Mouse (Mus musculus) midbrain, postnatal 0 days (tissue): Measurements from ENCODE around the gene Zeb2. TPM values are rescaled to one million over a fixed set of nuclear protein-coding genes. Genes with fewer than 3 reads are reported as not detected.

Experiments used
- ATAC-seq: fragments of 200-750 bp; cut with Nextera tagmentation; 2 replicates; pipeline ENCODE4 v1.8.0; 2017; ENCODE audit warnings: moderate number of reproducible peaks, mild to moderate bottlenecking, moderate TSS enrichment, moderate library complexity; ENCODE audit not compliant: low FRiP score
- DNase-seq: peaks from one replicate; pipeline ENCODE4 v3.0.0-alpha.2; 2015; ENCODE audit warnings: low spot score
- H3K27ac ChIP-seq: fragments of 300-500 bp; sonication (generic); 2 replicates; pipeline ENCODE4 v1.5.1; 2014; ENCODE audit warnings: low read depth, mild to moderate bottlenecking, low read length, mixed read lengths
- H3K27me3 ChIP-seq: fragments of 300-500 bp; sonication (generic); 2 replicates; pipeline ENCODE4 v1.6.1; 2014; ENCODE audit warnings: low read length, control low read depth, mixed read lengths; ENCODE audit not compliant: insufficient read depth
- H3K36me3 ChIP-seq: fragments of 300-500 bp; sonication (generic); 2 replicates; pipeline ENCODE4 v1.6.1; 2014; ENCODE audit warnings: low read length, control low read depth, mixed read lengths; ENCODE audit not compliant: insufficient read depth
- H3K4me1 ChIP-seq: fragments of 300-500 bp; sonication (generic); 2 replicates; pipeline ENCODE4 v1.6.1; 2014; ENCODE audit warnings: mild to moderate bottlenecking, control low read depth, antibody characterized with exemption, low read length, mixed read lengths; ENCODE audit not compliant: insufficient read depth
- H3K4me2 ChIP-seq: fragments of 300-500 bp; sonication (generic); 2 replicates; pipeline ENCODE4 v1.6.1; 2014; ENCODE audit warnings: low read depth, mild to moderate bottlenecking, low read length, mixed read lengths; ENCODE audit not compliant: poor library complexity, severe bottlenecking
- H3K4me3 ChIP-seq: fragments of 300-500 bp; sonication (generic); 2 replicates; pipeline ENCODE4 v1.5.1; 2014; ENCODE audit warnings: low read depth, mild to moderate bottlenecking, low read length, moderate library complexity
- H3K9ac ChIP-seq: fragments of 300-500 bp; sonication (generic); replicated peaks from 2 replicates; pipeline ENCODE4 v1.6.1; 2014; ENCODE audit warnings: mild to moderate bottlenecking, low read length, moderate library complexity, mixed read lengths; ENCODE audit not compliant: poor library complexity, severe bottlenecking
- H3K9me3 ChIP-seq: fragments of 300-500 bp; sonication (generic); 2 replicates; pipeline ENCODE4 v1.6.1; 2016; ENCODE audit warnings: low read length, control low read depth
- CTCF ChIP-seq: IDR thresholded peaks from 2 replicates; pipeline ENCODE4 v1.5.1; 2016; ENCODE audit warnings: antibody characterized with exemption, mild to moderate bottlenecking
- WGBS: fragments of 180-500 bp; shearing (Covaris S2); extraction: QIAGEN DNeasy Blood & Tissue Kit; methylation state at CpG from one replicate; pipeline ENCODE4 v1.1.7; 2014; 5-methylcytosine and 5-hydroxymethylcytosine counted together
- polyA plus RNA-seq: library from polyadenylated mRNA; unstranded; fragments of >200 nt; fragmentation: Nextera tagmentation; extraction: Ambion mirVana; gene quantifications from 2 replicates; pipeline ENCODE4 v1.2.1, GENCODE M21; 2015
- total RNA-seq: library from RNA; depleted of rRNA; stranded (reverse); fragments of >200 nt; gene quantifications from 2 replicates; pipeline ENCODE4 v1.2.3, GENCODE M21; 2014

The Zeb2 gene
- total and polyA plus RNA-seq, 2 experiments from 2014 or later = 15.3 to 39.6 TPM

- no peaks in the 10 kb centered on the region for H3K9me3 ChIP-seq
- 85% methylated on average over 2 of the region's 2 CpGs for WGBS
- H3K27me3 ChIP-seq = no peaks in the 10 kb centered on the region
- H3K9ac ChIP-seq = no peak overlapping the region
- H3K4me1 ChIP-seq = no peaks in the 10 kb centered on the region
- no peak for TF ChIP-seq CTCF
- no peak for ATAC-seq
- no peak for DNase-seq
- H3K36me3 ChIP-seq = no peaks in the 10 kb centered on the region
- H3K27ac ChIP-seq = no peak overlapping the region
- no peak overlapping the region for H3K4me3 ChIP-seq
- no peak overlapping the region for H3K4me2 ChIP-seq
These were observed 151.2 kb downstream of the Zeb2 start for GRCm38 (mm10) chr2:44965834-44966555.

- no peaks in the 10 kb centered on the region for H3K9me3 ChIP-seq
- no peaks in the 10 kb centered on the region for H3K36me3 ChIP-seq
- no peak overlapping the region for H3K4me3 ChIP-seq
- no peaks in the 10 kb centered on the region for H3K27me3 ChIP-seq
- no peaks in the 10 kb centered on the region for H3K4me1 ChIP-seq
- no peak for TF ChIP-seq CTCF
- H3K9ac ChIP-seq = no peak overlapping the region
- H3K27ac ChIP-seq = no peak overlapping the region
- DNase-seq (no peak), ATAC-seq (no peak)
- 95% methylated on average over 5 of the region's 5 CpGs for WGBS
- no peak overlapping the region for H3K4me2 ChIP-seq
These were observed 154.6 kb downstream of the Zeb2 start for GRCm38 (mm10) chr2:44962620-44963019.

- Histone ChIP-seq H3K27me3 (no peaks in the 10 kb centered on the region), H3K36me3 (no peaks in the 10 kb centered on the region), H3K9ac (no peak overlapping the region), H3K27ac (no peak overlapping the region), H3K9me3 (no peaks in the 10 kb centered on the region), H3K4me2 (no peak overlapping the region), H3K4me1 (no peaks in the 10 kb centered on the region), H3K4me3 (no peak overlapping the region)
- no peak for TF ChIP-seq CTCF
- no peak for DNase-seq
- WGBS = 94% methylated on average over 4 of the region's 4 CpGs
- ATAC-seq = no peak
These were observed 156.0 kb downstream of the Zeb2 start for GRCm38 (mm10) chr2:44961192-44961591.

- no peak for DNase-seq
- WGBS = 86% methylated on average over 3 of the region's 3 CpGs
- ATAC-seq = no peak
- Histone ChIP-seq H3K4me3 (no peak overlapping the region), H3K27me3 (no peaks in the 10 kb centered on the region), H3K9ac (no peak overlapping the region), H3K4me2 (no peak overlapping the region), H3K36me3 (no peaks in the 10 kb centered on the region), H3K27ac (no peak overlapping the region), H3K9me3 (no peaks in the 10 kb centered on the region), H3K4me1 (no peaks in the 10 kb centered on the region)
- TF ChIP-seq CTCF = no peak
These were observed 156.6 kb downstream of the Zeb2 start for GRCm38 (mm10) chr2:44960561-44960960.

- Histone ChIP-seq H3K4me1 (no peaks in the 10 kb centered on the region), H3K9me3 (no peaks in the 10 kb centered on the region), H3K27ac (no peak overlapping the region), H3K27me3 (no peaks in the 10 kb centered on the region), H3K36me3 (no peaks in the 10 kb centered on the region), H3K4me2 (no peak overlapping the region), H3K4me3 (no peak overlapping the region), H3K9ac (no peak overlapping the region)
- DNase-seq = no peak
- no peak for TF ChIP-seq CTCF
- no peak for ATAC-seq
- WGBS = 92% methylated on average over 1 of the region's 1 CpGs
These were observed 159.8 kb downstream of the Zeb2 start for GRCm38 (mm10) chr2:44957329-44957797.

GRCm38 (mm10) chr2:44956232-44956631 is 161.0 kb downstream of the Zeb2 start:
- Histone ChIP-seq H3K9me3 (no peaks in the 10 kb centered on the region), H3K4me1 (no peaks in the 10 kb centered on the region), H3K9ac (no peak overlapping the region), H3K4me2 (no peak overlapping the region), H3K4me3 (no peak overlapping the region), H3K27ac (no peak overlapping the region), H3K36me3 (no peaks in the 10 kb centered on the region), H3K27me3 (no peaks in the 10 kb centered on the region)
- 70% methylated on average over 3 of the region's 3 CpGs for WGBS
- ATAC-seq (no peak), DNase-seq (no peak)
- TF ChIP-seq CTCF = no peak
